Mouse (Mus musculus) ES-Bruce4 (cell line): ENCODE measurements around the gene Thy1. TPM values are rescaled to one million over a fixed set of nuclear protein-coding genes. Genes with fewer than 3 reads are reported as not detected.

Source experiments
- H3K27ac ChIP-seq: 2 replicates; pipeline ENCODE4 v1.5.1; 2012; ENCODE audit warnings: low read length, inconsistent platforms; ENCODE audit not compliant: insufficient read depth
- H3K27me3 ChIP-seq: 2 replicates; pipeline ENCODE4 v1.6.1; 2012; ENCODE audit warnings: mild to moderate bottlenecking, low read length, inconsistent platforms; ENCODE audit not compliant: control insufficient read depth, poor library complexity, insufficient read depth, severe bottlenecking
- H3K36me3 ChIP-seq: 2 replicates; pipeline ENCODE4 v1.6.1; 2012; ENCODE audit warnings: inconsistent platforms, mild to moderate bottlenecking, low read length, moderate library complexity; ENCODE audit not compliant: control insufficient read depth, poor library complexity, insufficient read depth, severe bottlenecking
- H3K4me1 ChIP-seq: one replicate; pipeline ENCODE4 v1.8.1; 2011; ENCODE audit warnings: low read length; ENCODE audit not compliant: control insufficient read depth, insufficient read depth
- H3K4me3 ChIP-seq: 2 replicates; pipeline ENCODE4 v1.5.1; 2011; ENCODE audit warnings: low read depth, mild to moderate bottlenecking, low read length
- H3K9ac ChIP-seq: 2 replicates; pipeline ENCODE4 v1.6.1; 2012; ENCODE audit warnings: low read depth, mild to moderate bottlenecking, inconsistent platforms; ENCODE audit not compliant: poor library complexity, severe bottlenecking
- H3K9me3 ChIP-seq: replicated peaks from 2 replicates; pipeline ENCODE4 v1.6.1; 2012; ENCODE audit warnings: mild to moderate bottlenecking, low read length, inconsistent platforms; ENCODE audit not compliant: control insufficient read depth, poor library complexity, insufficient read depth, severe bottlenecking
- CTCF ChIP-seq: IDR thresholded peaks from one replicate; pipeline ENCODE4 v1.8.1; 2011; ENCODE audit warnings: low read depth, low read length
- EP300 ChIP-seq: IDR thresholded peaks from 2 replicates; pipeline ENCODE4 v1.6.1; 2011; ENCODE audit warnings: low read depth, low read length; ENCODE audit not compliant: insufficient read depth
- POLR2A ChIP-seq: IDR thresholded peaks from one replicate; pipeline ENCODE4 v1.8.1; 2011; ENCODE audit warnings: low read length; ENCODE audit not compliant: insufficient read depth
- polyA plus RNA-seq: library from polyadenylated mRNA; stranded (reverse); fragments of >200 nt; gene quantifications from 2 replicates; pipeline ENCODE4 v1.2.4, GENCODE M21; 2011; ENCODE audit warnings: low read depth; ENCODE audit not compliant: missing spikeins, insufficient read depth, insufficient read length

Thy1 gene
- polyA plus RNA-seq, 1 experiment, result 15.4 TPM

GRCm38 (mm10) chr9:44049381-44050165, 6.4 kb downstream of the Thy1 start:
- H3K36me3 ChIP-seq, result no peaks in the 10 kb centered on the region
- H3K27me3 ChIP-seq, result no peaks in the 10 kb centered on the region
- TF ChIP-seq EP300 (no peak), POLR2A (no peak), CTCF (no peak)

DNA sequence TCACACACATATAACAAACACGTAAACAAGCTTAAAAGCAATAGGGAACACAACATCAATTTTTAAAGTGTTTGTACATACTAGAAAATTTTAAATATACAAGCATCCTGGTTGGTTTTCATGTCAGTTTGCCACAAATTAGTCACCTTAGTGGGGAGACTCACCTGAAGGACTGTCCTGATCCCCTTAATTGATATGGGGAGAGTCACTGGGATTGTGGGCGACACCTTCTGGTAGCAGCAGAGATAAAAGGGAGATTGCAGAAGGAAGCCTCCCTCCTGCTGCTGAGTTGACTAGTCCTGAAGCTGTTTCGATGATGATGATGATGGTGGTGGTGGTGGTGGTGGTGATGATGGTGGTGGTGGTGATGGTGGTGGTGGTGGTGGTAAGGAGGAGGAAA, 9.7 kb downstream of the Thy1 start:
- Histone ChIP-seq H3K36me3 (no peaks in the 10 kb centered on the region), H3K4me1 (peaks cover 2% of the 10 kb centered on the region), H3K27me3 (no peaks in the 10 kb centered on the region), H3K4me3 (no peak overlapping the region), H3K27ac (no peak overlapping the region), H3K9me3 (no peaks in the 10 kb centered on the region), H3K9ac (no peak overlapping the region)
- TF ChIP-seq CTCF (no peak), POLR2A (no peak), EP300 (no peak)

More at GRCm38 (mm10) chr9:44049381-44050165, 6.4 kb downstream of the Thy1 start:
- peaks cover 2% of the 10 kb centered on the region for H3K4me1 ChIP-seq
- no peak overlapping the region for H3K27ac ChIP-seq
- no peak overlapping the region for H3K9ac ChIP-seq
- no peak overlapping the region for H3K4me3 ChIP-seq
- no peaks in the 10 kb centered on the region for H3K9me3 ChIP-seq

GRCm38 (mm10) chr9:44053936-44054335, 10.8 kb downstream of the Thy1 start:
- no peak overlapping the region for H3K4me3 ChIP-seq
- H3K9ac ChIP-seq, result no peak overlapping the region
- no peaks in the 10 kb centered on the region for H3K36me3 ChIP-seq
- no peaks in the 10 kb centered on the region for H3K9me3 ChIP-seq
- no peaks in the 10 kb centered on the region for H3K4me1 ChIP-seq
- H3K27ac ChIP-seq, result no peak overlapping the region
- H3K27me3 ChIP-seq, result no peaks in the 10 kb centered on the region
- TF ChIP-seq EP300 (no peak), POLR2A (no peak), CTCF (no peak)

DNA sequence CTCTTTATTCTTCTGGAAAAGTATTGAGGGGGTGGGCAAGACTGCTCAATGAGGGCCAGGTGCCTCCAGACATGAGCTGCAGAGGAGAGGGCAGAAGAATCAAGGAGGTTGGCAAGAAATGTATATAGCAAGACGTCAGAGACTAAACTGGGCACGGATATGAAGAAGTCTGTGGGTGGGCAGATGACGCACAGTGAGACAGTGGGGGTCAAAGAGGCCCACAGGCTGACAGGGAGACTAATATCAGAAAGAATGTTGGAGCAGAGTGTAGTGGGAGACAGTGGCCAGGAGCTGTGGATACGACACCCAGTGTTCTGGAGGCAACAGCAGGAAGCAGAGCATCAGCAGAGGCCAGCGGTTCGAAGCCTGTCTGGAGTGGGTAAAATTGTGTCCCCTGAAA, 15.4 kb downstream of the Thy1 start:
- Histone ChIP-seq H3K36me3 (no peaks in the 10 kb centered on the region), H3K9ac (no peak overlapping the region), H3K4me3 (no peak overlapping the region), H3K27ac (no peak overlapping the region), H3K4me1 (no peaks in the 10 kb centered on the region), H3K9me3 (no peaks in the 10 kb centered on the region), H3K27me3 (no peaks in the 10 kb centered on the region)
- TF ChIP-seq EP300, result no peak
- TF ChIP-seq POLR2A, result no peak
- TF ChIP-seq CTCF, result no peak

DNA sequence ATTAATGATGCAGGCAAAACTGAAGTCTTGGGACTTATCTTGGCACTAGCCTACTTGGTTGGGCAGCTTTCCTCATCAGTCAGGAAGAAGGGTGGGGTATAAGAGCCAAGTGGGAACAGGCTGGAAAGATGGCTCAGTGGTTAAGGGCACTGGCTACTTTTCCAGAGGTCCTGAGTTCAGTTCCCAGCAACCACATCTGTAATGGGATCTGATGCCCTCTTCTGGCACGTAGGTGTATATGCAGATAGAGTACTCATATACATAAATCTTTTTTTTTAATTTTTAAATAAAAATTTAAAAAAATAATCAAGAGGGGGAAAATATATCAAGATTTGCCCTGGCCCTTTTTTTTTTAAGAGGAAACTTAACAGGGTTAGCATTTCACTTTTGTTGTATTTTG, 22.0 kb downstream of the Thy1 start:
- TF ChIP-seq EP300 (no peak), CTCF (no peak)
- H3K9me3 ChIP-seq, result no peaks in the 10 kb centered on the region
- no peaks in the 10 kb centered on the region for H3K4me1 ChIP-seq
- H3K27me3 ChIP-seq, result no peaks in the 10 kb centered on the region
- no peak overlapping the region for H3K4me3 ChIP-seq
- H3K9ac ChIP-seq, result no peak overlapping the region
- no peaks in the 10 kb centered on the region for H3K36me3 ChIP-seq
- H3K27ac ChIP-seq, result no peak overlapping the region

- H3K9ac ChIP-seq, result peak within 1 kb of the TSS; percentile 75
- H3K36me3 ChIP-seq, result no peaks in the 10 kb centered on the region
- no peaks in the 10 kb centered on the region for H3K9me3 ChIP-seq
- peak within 1 kb of the TSS; percentile 80 for H3K4me3 ChIP-seq
- TF ChIP-seq CTCF, result peak; percentile 64
- no peak for TF ChIP-seq EP300
- H3K27ac ChIP-seq, result no peak within 1 kb of the TSS
- H3K4me1 ChIP-seq, result no peaks in the 10 kb centered on the region
- no peaks in the 10 kb centered on the region for H3K27me3 ChIP-seq
These were observed 23.6 kb downstream of the Thy1 start, which contains the start of gene Usp2 for GRCm38 (mm10) chr9:44066785-44067225. TSS of gene Usp2 (plus strand) at chr9:44067021.
